Mouse (Mus musculus) cerebellum, adult 2 months (tissue): ENCODE measurements around the gene Mief1.

ENCODE experiments used
- CTCF ChIP-seq: fragments of 200-500 bp; IDR thresholded peaks from 2 replicates; pipeline ENCODE4 v1.5.1; 2011; ENCODE audit warnings: low read depth, mild to moderate bottlenecking, control low read depth, low read length, moderate library complexity, borderline replicate concordance; ENCODE audit not compliant: insufficient read depth
- POLR2A ChIP-seq: fragments of 200-500 bp; IDR thresholded peaks from 2 replicates; pipeline ENCODE4 v1.6.1; 2011; ENCODE audit warnings: low read length, control low read depth, borderline replicate concordance; ENCODE audit not compliant: insufficient read depth

GRCm38 (mm10) chr15:80249672-80250071 is 15.9 kb downstream of the Mief1 start:
- TF ChIP-seq CTCF (no peak), POLR2A (no peak)
